ENCODE assay signal across 8 mouse cellular contexts in genomic region chr11:60076790-60077189, GRCm38 (mm10). TPM values are rescaled to one million over a fixed set of nuclear protein-coding genes. Genes with fewer than 3 reads are reported as not detected.
DNase-seq lines count a peak whose midpoint lies in the region; ATAC-seq and TF ChIP-seq lines count a peak whose summit lies in the region.

No protein-coding gene starts in this region.

- no peak overlapping the region for H3K4me2 ChIP-seq in midbrain, embryonic 15.5 days
- no peak overlapping the region for H3K4me2 ChIP-seq in heart, postnatal 0 days (ENCODE audit: low read depth, low read length)

- no peaks in the 10 kb centered on the region for H3K36me3 ChIP-seq in midbrain, embryonic 10.5 days
- H3K36me3 ChIP-seq in midbrain, embryonic 15.5 days (replicated peaks) = no peaks in the 10 kb centered on the region
- H3K36me3 ChIP-seq in heart, postnatal 0 days (replicated peaks; ENCODE audit: control insufficient read depth, insufficient read depth, low read length) = no peaks in the 10 kb centered on the region

- DNase-seq in midbrain, embryonic 10.5 days (ENCODE audit: low spot score) = peak; percentile 56
- DNase-seq in R1 (ENCODE audit: low read depth, low spot score) = peak; percentile 81
- DNase-seq in cerebellum, postnatal 10 days = peak; percentile 92 to 94
- peak; percentile 67 for DNase-seq in heart, postnatal 0 days (ENCODE audit: low spot score)
- peak; percentile 35 to 72 for DNase-seq in layer of hippocampus, postnatal 36 days
- peak; percentile 77 for DNase-seq in testis, postnatal 10 days (ENCODE audit: low spot score)

- H3K27ac ChIP-seq in midbrain, embryonic 10.5 days (replicated peaks) = no peak overlapping the region
- no peak overlapping the region for H3K27ac ChIP-seq in midbrain, embryonic 15.5 days
- no peak overlapping the region for H3K27ac ChIP-seq in heart, postnatal 0 days (ENCODE audit: low read depth)

- WGBS in midbrain, embryonic 10.5 days = 8% methylated on average over 4 of the region's 4 CpGs
- 17% methylated on average over 4 of the region's 4 CpGs for WGBS in midbrain, embryonic 15.5 days
- WGBS in heart, postnatal 0 days = 15% methylated on average over 4 of the region's 4 CpGs

- H3K4me1 ChIP-seq in midbrain, embryonic 10.5 days = no peaks in the 10 kb centered on the region
- H3K4me1 ChIP-seq in midbrain, embryonic 15.5 days = no peaks in the 10 kb centered on the region
- H3K4me1 ChIP-seq in heart, postnatal 0 days (ENCODE audit: control insufficient read depth, insufficient read depth) = no peaks in the 10 kb centered on the region

- H3K9me3 ChIP-seq in midbrain, embryonic 10.5 days (replicated peaks) = no peaks in the 10 kb centered on the region
- no peaks in the 10 kb centered on the region for H3K9me3 ChIP-seq in midbrain, embryonic 15.5 days
- no peaks in the 10 kb centered on the region for H3K9me3 ChIP-seq in heart, postnatal 0 days (replicated peaks; ENCODE audit: control insufficient read depth, low read length)

- no peak for TF ChIP-seq EP300 in heart, postnatal 0 days (IDR thresholded peaks at IDR 0.05; ENCODE audit: low read depth)

- H3K27me3 ChIP-seq in midbrain, embryonic 10.5 days (ENCODE audit: low read depth, poor library complexity, severe bottlenecking) = no peaks in the 10 kb centered on the region
- H3K27me3 ChIP-seq in midbrain, embryonic 15.5 days (replicated peaks) = no peaks in the 10 kb centered on the region
- no peaks in the 10 kb centered on the region for H3K27me3 ChIP-seq in heart, postnatal 0 days (ENCODE audit: control insufficient read depth, insufficient read depth, low read length)

- no peak overlapping the region for H3K4me3 ChIP-seq in midbrain, embryonic 10.5 days
- H3K4me3 ChIP-seq in midbrain, embryonic 15.5 days = no peak overlapping the region
- no peak overlapping the region for H3K4me3 ChIP-seq in heart, postnatal 0 days (ENCODE audit: low read depth, low read length)

- ATAC-seq in midbrain, embryonic 15.5 days (replicated peaks) = no peak
- ATAC-seq in heart, postnatal 0 days (ENCODE audit: insufficient read depth, low read depth) = peak; percentile 57; the same call in 1 of the 2 replicates
- peak; percentile 78 for ATAC-seq in monocyte, adult 5-6 weeks (replicated peaks; ENCODE audit: insufficient number of reproducible peaks, low FRiP score, low TSS enrichment, poor library complexity, severe bottlenecking)

- peak; percentile 88 for TF ChIP-seq CTCF in heart, postnatal 0 days (IDR thresholded peaks at IDR 0.05; ENCODE audit: low read depth)

- H3K9ac ChIP-seq in midbrain, embryonic 15.5 days = no peak overlapping the region
- no peak overlapping the region for H3K9ac ChIP-seq in heart, postnatal 0 days (replicated peaks; ENCODE audit: low read depth, low read length)

RNA-seq across cellular contexts. Expression of gene Rai1, which starts 28.0 kb away (rescaled TPM):
- polyA plus RNA-seq in midbrain, embryonic 10.5 days (2016; fragmentation: Nextera tagmentation; extraction: Ambion mirVana) = 23.4 and 23.9 TPM in 2 replicates
- polyA plus RNA-seq in midbrain, embryonic 15.5 days (2015; fragmentation: Nextera tagmentation; extraction: Ambion mirVana) = 34.2 and 34.7 TPM in 2 replicates
- total RNA-seq in heart, postnatal 0 days (2014; rRNA removed; ENCODE audit: low replicate concordance) = 22.5 and 28.1 TPM in 2 replicates
- 9.1 and 10.2 TPM in 2 replicates for polyA plus RNA-seq in heart, postnatal 0 days (2015; fragmentation: Nextera tagmentation; extraction: Ambion mirVana)
- 10 to 100 TPM; 67.9 to 76.3 TPM for total RNA-seq in layer of hippocampus, postnatal 36 days (2021)
- 4.6 to 18.1 TPM (median 10.3 TPM) in 3 replicates for total RNA-seq in monocyte, adult 5-6 weeks (2017)

RNA-seq across cellular contexts. Expression of gene Pemt, which starts 30.5 kb away (rescaled TPM):
- polyA plus RNA-seq in midbrain, embryonic 10.5 days (2016; fragmentation: Nextera tagmentation; extraction: Ambion mirVana) = 8.6 and 10.8 TPM in 2 replicates
- 8.1 and 8.4 TPM in 2 replicates for polyA plus RNA-seq in midbrain, embryonic 15.5 days (2015; fragmentation: Nextera tagmentation; extraction: Ambion mirVana)
- 11.9 and 14.8 TPM in 2 replicates for total RNA-seq in heart, postnatal 0 days (2014; rRNA removed; ENCODE audit: low replicate concordance)
- 6.9 and 8.2 TPM in 2 replicates for polyA plus RNA-seq in heart, postnatal 0 days (2015; fragmentation: Nextera tagmentation; extraction: Ambion mirVana)
- 1 to 10 TPM; 4.6 to 5.6 TPM for total RNA-seq in layer of hippocampus, postnatal 36 days (2021)
- total RNA-seq in monocyte, adult 5-6 weeks (2017) = not detected in 3 replicates
